27 mouse cellular contexts compared by ENCODE assay signal in the genomic region with DNA sequence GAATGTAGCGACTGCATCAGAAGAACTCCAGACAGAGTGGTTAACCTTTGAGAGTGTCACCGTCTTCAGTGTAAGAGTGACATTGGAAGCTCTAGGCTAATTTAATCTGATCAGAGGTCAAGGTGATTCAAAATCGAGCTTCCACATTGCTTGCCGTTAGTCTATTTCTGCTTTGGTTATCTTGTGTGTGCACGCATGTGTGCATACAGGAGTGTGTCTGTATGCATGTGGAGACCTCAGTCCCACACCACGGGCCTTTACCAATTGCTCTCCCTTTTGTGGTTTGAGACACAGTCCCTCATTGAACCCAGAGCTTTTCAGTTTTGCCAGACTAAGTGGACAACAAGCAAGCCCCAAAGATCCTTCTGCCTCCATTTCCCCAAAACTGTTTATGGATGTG. TPM values are rescaled to one million over a fixed set of nuclear protein-coding genes. Genes with fewer than 3 reads are reported as not detected.
DNase-seq lines count a peak whose midpoint lies in the region; ATAC-seq and TF ChIP-seq lines count a peak whose summit lies in the region.
"Had no signal": no experiment of that assay in that cellular context is flagged by ENCODE, and none has a peak within 500 bp of the region (broad histone marks: within the 10 kb centered on the region; RNA-seq: fewer than 3 reads in every experiment).

No protein-coding gene starts in this region.

- no peak for DNase-seq in liver, postnatal 0 days
- no peak for DNase-seq in MEL (ENCODE audit: low read depth, low spot score)
- DNase-seq in liver, embryonic 14.5 days (ENCODE audit: low read depth in 3 of 3, low spot score in 3 of 3), result peak in 1 of 3 experiments; percentile 23
- DNase-seq in cerebellum, adult 9-11 months, result no peak
- DNase-seq: adrenal gland, postnatal 10 days; adrenal gland, postnatal 36 days; cerebellum, adult 18-20 months; cerebellum, adult 9-10 months; cerebellum, postnatal 25 days; forebrain, postnatal 0 days; gastrocnemius, adult 2 months; gastrocnemius, postnatal 14 days; heart, adult 18-20 months; heart, postnatal 14 days; heart, postnatal 4 days had no signal

- H3K4me3 ChIP-seq in liver, embryonic 12.5 days, result no peak overlapping the region
- H3K4me3 ChIP-seq in liver, postnatal 0 days (ENCODE audit: low read depth, low read length), result no peak overlapping the region
- no peak overlapping the region for H3K4me3 ChIP-seq in MEL (ENCODE audit: control insufficient read depth in 1 of 2, insufficient read depth in 1 of 2, low read depth in 2 of 2, low read length in 2 of 2)
- no peak overlapping the region for H3K4me3 ChIP-seq in liver, embryonic 14.5 days (ENCODE audit: insufficient read depth in 1 of 2, low read depth in 2 of 2, low read length in 2 of 2)
- H3K4me3 ChIP-seq in neural tube, embryonic 15.5 days (replicated peaks), result no peak overlapping the region
- H3K4me3 ChIP-seq: embryonic facial prominence, embryonic 12.5 days; embryonic facial prominence, embryonic 15.5 days; gastrocnemius, adult 2 months; heart, embryonic 12.5 days; heart, embryonic 15.5 days had no signal

- H3K36me3 ChIP-seq in liver, embryonic 12.5 days, result peaks cover 5% of the 10 kb centered on the region
- peaks cover 5% of the 10 kb centered on the region; the same call in 1 of the 2 replicates for H3K36me3 ChIP-seq in liver, postnatal 0 days (replicated peaks; ENCODE audit: insufficient read depth, low read length)
- H3K36me3 ChIP-seq in MEL (ENCODE audit: control insufficient read depth in 1 of 2, insufficient read depth in 2 of 2, low read length in 2 of 2), result peaks cover 0 to 39% of the 10 kb centered on the region in 2 experiments; a peak in 2 of 4 replicates
- H3K36me3 ChIP-seq in liver, embryonic 14.5 days (replicated peaks; ENCODE audit: control insufficient read depth, insufficient read depth, low read depth), result no peaks in the 10 kb centered on the region
- no peaks in the 10 kb centered on the region for H3K36me3 ChIP-seq in neural tube, embryonic 15.5 days
- H3K36me3 ChIP-seq: embryonic facial prominence, embryonic 12.5 days; embryonic facial prominence, embryonic 15.5 days; heart, embryonic 15.5 days had no signal

- H3K4me2 ChIP-seq in liver, embryonic 12.5 days, result peak overlapping the region; percentile 7; the same call in 1 of the 2 replicates
- no peak overlapping the region for H3K4me2 ChIP-seq in liver, postnatal 0 days (ENCODE audit: low read depth, low read length)
- H3K4me2 ChIP-seq in liver, embryonic 14.5 days (ENCODE audit: low read depth), result no peak overlapping the region
- H3K4me2 ChIP-seq in neural tube, embryonic 15.5 days, result no peak overlapping the region
- H3K4me2 ChIP-seq: embryonic facial prominence, embryonic 12.5 days; embryonic facial prominence, embryonic 15.5 days; heart, embryonic 12.5 days; heart, embryonic 15.5 days; hindbrain, embryonic 14.5 days had no signal

- H3K27me3 ChIP-seq in liver, embryonic 12.5 days (replicated peaks), result no peaks in the 10 kb centered on the region
- no peaks in the 10 kb centered on the region for H3K27me3 ChIP-seq in liver, postnatal 0 days (ENCODE audit: insufficient read depth, low read length)
- no peaks in the 10 kb centered on the region for H3K27me3 ChIP-seq in MEL (ENCODE audit: control insufficient read depth in 1 of 2, insufficient read depth in 2 of 2, low read length in 2 of 2)
- H3K27me3 ChIP-seq in liver, embryonic 14.5 days (ENCODE audit: control insufficient read depth, insufficient read depth, low read length), result no peaks in the 10 kb centered on the region
- H3K27me3 ChIP-seq in neural tube, embryonic 15.5 days (replicated peaks), result no peaks in the 10 kb centered on the region
- H3K27me3 ChIP-seq: embryonic facial prominence, embryonic 12.5 days; embryonic facial prominence, embryonic 15.5 days; heart, embryonic 12.5 days; heart, embryonic 15.5 days; Patski had no signal

- ATAC-seq in liver, embryonic 12.5 days, result peak; percentile 58; the same call in 1 of the 2 replicates
- ATAC-seq in liver, postnatal 0 days, result no peak
- peak; percentile 54 for ATAC-seq in liver, embryonic 14.5 days (ENCODE audit: insufficient read depth)
- ATAC-seq in megakaryocyte-erythroid progenitor cell, adult 5-6 weeks (replicated peaks; ENCODE audit: low FRiP score, low TSS enrichment, poor library complexity, severe bottlenecking), result peak; percentile 68
- no peak for ATAC-seq in neural tube, embryonic 15.5 days (ENCODE audit: low FRiP score)
- ATAC-seq: CD4-positive, CD25-positive, alpha-beta regulatory T cell, adult 4 months; forebrain, embryonic 14.5 days; forebrain, postnatal 0 days; hindbrain, postnatal 0 days; Patski had no signal

- TF ChIP-seq CTCF in liver, postnatal 0 days (IDR thresholded peaks at IDR 0.05; ENCODE audit: low read depth), result no peak
- no peak for TF ChIP-seq CTCF in MEL (IDR thresholded peaks at IDR 0.05 in 2 of 3, conservative IDR thresholded peaks at IDR 0.05 in 1 of 3; ENCODE audit: control insufficient read depth in 1 of 3, insufficient read depth in 1 of 3, low read depth in 2 of 3, low read length in 3 of 3, poor library complexity in 1 of 3, severe bottlenecking in 1 of 3)
- TF ChIP-seq CTCF in liver, embryonic 14.5 days (IDR thresholded peaks at IDR 0.05; ENCODE audit: low read depth), result no peak

- peaks cover 68% of the 10 kb centered on the region for H3K4me1 ChIP-seq in liver, embryonic 12.5 days
- peaks cover 32% of the 10 kb centered on the region for H3K4me1 ChIP-seq in liver, postnatal 0 days (ENCODE audit: insufficient read depth)
- peaks cover 16 to 26% of the 10 kb centered on the region in 2 experiments for H3K4me1 ChIP-seq in MEL (ENCODE audit: control insufficient read depth in 1 of 2, insufficient read depth in 2 of 2, low read length in 2 of 2)
- H3K4me1 ChIP-seq in liver, embryonic 14.5 days (replicated peaks; ENCODE audit: control insufficient read depth in 2 of 2, insufficient read depth in 2 of 2, low read length in 1 of 2), result peaks cover 13 to 32% of the 10 kb centered on the region in 2 experiments
- H3K4me1 ChIP-seq in neural tube, embryonic 15.5 days, result no peaks in the 10 kb centered on the region
- H3K4me1 ChIP-seq: embryonic facial prominence, embryonic 12.5 days; embryonic facial prominence, embryonic 15.5 days; heart, embryonic 12.5 days had no signal

- H3K27ac ChIP-seq in liver, embryonic 12.5 days, result 0 out of 2 replicates have a peak overlapping the region, but pooled peaks have one; percentile 36
- no peak overlapping the region for H3K27ac ChIP-seq in liver, postnatal 0 days (ENCODE audit: low read depth)
- no peak overlapping the region for H3K27ac ChIP-seq in MEL (ENCODE audit: control insufficient read depth, low read depth, low read length)
- no peak overlapping the region for H3K27ac ChIP-seq in liver, embryonic 14.5 days
- no peak overlapping the region for H3K27ac ChIP-seq in neural tube, embryonic 15.5 days (replicated peaks)
- H3K27ac ChIP-seq: embryonic facial prominence, embryonic 12.5 days; embryonic facial prominence, embryonic 15.5 days; gastrocnemius, adult 2 months; heart, embryonic 15.5 days; hindbrain, embryonic 14.5 days; hindbrain, postnatal 0 days had no signal

- no peak for TF ChIP-seq POLR2A in MEL (IDR thresholded peaks at IDR 0.05; ENCODE audit: control insufficient read depth in 1 of 2, insufficient read depth in 1 of 2, low read depth in 1 of 2, low read length in 2 of 2, poor library complexity in 1 of 2)

- H3K9ac ChIP-seq in liver, embryonic 12.5 days, result no peak overlapping the region
- H3K9ac ChIP-seq in liver, postnatal 0 days (replicated peaks), result no peak overlapping the region
- no peak overlapping the region for H3K9ac ChIP-seq in MEL (ENCODE audit: control insufficient read depth, low read depth, low read length, poor library complexity, severe bottlenecking)
- no peak overlapping the region for H3K9ac ChIP-seq in liver, embryonic 14.5 days (replicated peaks)
- H3K9ac ChIP-seq in neural tube, embryonic 15.5 days (replicated peaks), result no peak overlapping the region
- H3K9ac ChIP-seq: embryonic facial prominence, embryonic 12.5 days; embryonic facial prominence, embryonic 15.5 days; forebrain, postnatal 0 days; heart, embryonic 12.5 days; heart, embryonic 15.5 days; hindbrain, embryonic 14.5 days had no signal

- H3K9me3 ChIP-seq in liver, embryonic 12.5 days (replicated peaks), result no peaks in the 10 kb centered on the region; the same call in 1 of the 2 replicates
- H3K9me3 ChIP-seq in liver, postnatal 0 days (ENCODE audit: low read length), result no peaks in the 10 kb centered on the region
- H3K9me3 ChIP-seq in MEL (replicated peaks; ENCODE audit: insufficient read depth, low read length), result no peaks in the 10 kb centered on the region
- H3K9me3 ChIP-seq in liver, embryonic 14.5 days (ENCODE audit: control insufficient read depth, low read length), result no peaks in the 10 kb centered on the region
- H3K9me3 ChIP-seq in neural tube, embryonic 15.5 days (replicated peaks), result no peaks in the 10 kb centered on the region
- H3K9me3 ChIP-seq: embryonic facial prominence, embryonic 12.5 days; embryonic facial prominence, embryonic 15.5 days; heart, embryonic 12.5 days; heart, embryonic 15.5 days had no signal

- no peak for TF ChIP-seq EP300 in liver, postnatal 0 days (IDR thresholded peaks at IDR 0.05; ENCODE audit: low read depth)
- TF ChIP-seq EP300 in MEL (IDR thresholded peaks at IDR 0.05; ENCODE audit: low read depth in 1 of 2, low read length in 2 of 2), result peak; percentile 27 to 60; a peak in 3 of 4 replicates
- TF ChIP-seq EP300 in liver, embryonic 14.5 days (IDR thresholded peaks at IDR 0.05; ENCODE audit: low read depth), result 0 out of 2 replicates have a peak, but pooled peaks have one; percentile 29

- 38% methylated on average over 6 of the region's 6 CpGs for WGBS in liver, embryonic 12.5 days (ENCODE audit: insufficient replicate concordance)
- 47% methylated on average over 6 of the region's 6 CpGs for WGBS in liver, postnatal 0 days (ENCODE audit: insufficient replicate concordance)
- 17% methylated on average over 6 of the region's 6 CpGs for WGBS in liver, embryonic 14.5 days (ENCODE audit: insufficient replicate concordance)
- 91% methylated on average over 6 of the region's 6 CpGs for WGBS in neural tube, embryonic 15.5 days

- no peak for TF ChIP-seq RAD21 in MEL (IDR thresholded peaks at IDR 0.05; ENCODE audit: low read depth, low read length)

- peaks cover 16% of the 10 kb centered on the region for H3K79me2 ChIP-seq in MEL (ENCODE audit: control insufficient read depth, insufficient read depth, low read length, poor library complexity)

RNA-seq across cellular contexts. Expression of a gene that starts 46.4 kb away (rescaled TPM):
- polyA plus RNA-seq in liver, embryonic 12.5 days (2016; fragmentation: Nextera tagmentation; extraction: Ambion mirVana), result 14.8 and 17.5 TPM in 2 replicates
- polyA plus RNA-seq in liver, postnatal 0 days (2015; fragmentation: Nextera tagmentation; extraction: Ambion mirVana), result 23.1 and 24.3 TPM in 2 replicates
- 4.9 and 5.1 TPM in 2 replicates for total RNA-seq in MEL (2012; rRNA removed)
- polyA plus RNA-seq in MEL (2012; ENCODE audit: insufficient read depth in 1 of 2, insufficient read length in 2 of 2, low read depth in 1 of 2, low replicate concordance in 2 of 2, missing spikeins in 1 of 2), result 10 to 100 TPM in 1 of 2 experiments, not detected in 1; 19.4 TPM
- polyA plus RNA-seq in liver, embryonic 14.5 days (2012; rRNA removed), result 4.0 and 5.8 TPM in 2 replicates
- polyA plus RNA-seq in liver, embryonic 14.5 days (2014; fragmentation: Nextera tagmentation; extraction: Ambion mirVana), result 11.5 and 11.8 TPM in 2 replicates
- total RNA-seq in megakaryocyte-erythroid progenitor cell, adult 5-6 weeks (2014; fragmentation: Nextera tagmentation), result 55.0 and 76.9 TPM in 2 replicates
- 17.2 and 26.2 TPM in 2 replicates for total RNA-seq in megakaryocyte-erythroid progenitor cell, adult 5-6 weeks (2017)
- polyA plus RNA-seq in neural tube, embryonic 15.5 days (2015; fragmentation: Nextera tagmentation; extraction: Ambion mirVana), result 10.2 and 18.6 TPM in 2 replicates

Comparison
In these comparisons a context has a peak if more than half of its experiments do, and no peak if none do; other contexts are left out.
1. ATAC-seq: peak in liver, embryonic 12.5 days (single experiment), liver, embryonic 14.5 days (single experiment) and megakaryocyte-erythroid progenitor cell, adult 5-6 weeks (single experiment); none in liver, postnatal 0 days (single experiment) and neural tube, embryonic 15.5 days (single experiment).